Mouse (Mus musculus) forebrain, embryonic 13.5 days (tissue): ENCODE data around the gene Cda. TPM values are rescaled to one million over a fixed set of nuclear protein-coding genes. Genes with fewer than 3 reads are reported as not detected.

Source experiments
- ATAC-seq: fragments of 200-750 bp; cut with Nextera tagmentation; 2 replicates; pipeline ENCODE4 v1.8.0; 2017
- H3K27ac ChIP-seq: fragments of 300-500 bp; sonication (generic); 2 replicates; pipeline ENCODE4 v1.5.1; 2015; ENCODE audit warnings: inconsistent platforms, mild to moderate bottlenecking, moderate library complexity
- H3K27me3 ChIP-seq: fragments of 300-500 bp; sonication (generic); 2 replicates; pipeline ENCODE4 v1.6.1; 2015; ENCODE audit warnings: mild to moderate bottlenecking, inconsistent platforms
- H3K36me3 ChIP-seq: fragments of 300-500 bp; sonication (generic); 2 replicates; pipeline ENCODE4 v1.6.1; 2015; ENCODE audit warnings: mild to moderate bottlenecking, inconsistent platforms; ENCODE audit not compliant: poor library complexity, severe bottlenecking
- H3K4me1 ChIP-seq: fragments of 300-500 bp; sonication (generic); 2 replicates; pipeline ENCODE4 v1.6.1; 2015; ENCODE audit warnings: inconsistent platforms
- H3K4me2 ChIP-seq: fragments of 300-500 bp; sonication (generic); 2 replicates; pipeline ENCODE4 v1.6.1; 2015; ENCODE audit warnings: inconsistent platforms, mild to moderate bottlenecking, moderate library complexity
- H3K4me3 ChIP-seq: fragments of 300-500 bp; sonication (generic); 2 replicates; pipeline ENCODE4 v1.5.1; 2015; ENCODE audit warnings: mild to moderate bottlenecking, inconsistent platforms
- H3K9ac ChIP-seq: fragments of 300-500 bp; sonication (generic); 2 replicates; pipeline ENCODE4 v1.6.1; 2015; ENCODE audit warnings: mild to moderate bottlenecking, inconsistent platforms
- H3K9me3 ChIP-seq: fragments of 300-500 bp; sonication (generic); replicated peaks from 2 replicates; pipeline ENCODE4 v1.6.1; 2016; ENCODE audit warnings: inconsistent platforms
- WGBS: fragments of 180-500 bp; shearing (Covaris S2); methylation state at CpG from one replicate; pipeline ENCODE4 v1.1.7; 2015; 5-methylcytosine and 5-hydroxymethylcytosine counted together
- microRNA-seq: library from miRNA; unstranded; fragments of <30 nt; microRNA quantifications from one replicate; pipeline ENCODE4, GENCODE M21; 2016
- polyA plus RNA-seq: library from polyadenylated mRNA; unstranded; fragments of >200 nt; fragmentation: Nextera tagmentation; extraction: Ambion mirVana; gene quantifications from 2 replicates; pipeline ENCODE4 v1.2.1, GENCODE M21; 2015

Gene Cda
- polyA plus RNA-seq, 1 experiment from 2014 or later = 2.2 TPM

GRCm38 (mm10) chr4:138301271-138301780 is 66.5 kb downstream of the Cda start:
- Histone ChIP-seq H3K9me3 (no peaks in the 10 kb centered on the region), H3K4me1 (peaks cover 20% of the 10 kb centered on the region), H3K36me3 (no peaks in the 10 kb centered on the region), H3K27ac (no peak overlapping the region), H3K9ac (no peak overlapping the region), H3K4me2 (no peak overlapping the region), H3K27me3 (no peaks in the 10 kb centered on the region), H3K4me3 (no peak overlapping the region)
- 92% methylated on average over 10 of the region's 10 CpGs for WGBS
- no peak for ATAC-seq

- Histone ChIP-seq H3K36me3 (no peaks in the 10 kb centered on the region), H3K27me3 (no peaks in the 10 kb centered on the region), H3K4me1 (no peaks in the 10 kb centered on the region), H3K9ac (no peak overlapping the region), H3K27ac (peak overlapping the region; percentile 59), H3K4me3 (no peak overlapping the region), H3K4me2 (no peak overlapping the region), H3K9me3 (no peaks in the 10 kb centered on the region)
- no peak for ATAC-seq
- 75% methylated on average over 7 of the region's 14 CpGs for WGBS
Measured at GRCm38 (mm10) chr4:138293949-138294550, 73.7 kb downstream of the Cda start.

GRCm38 (mm10) chr4:138293261-138293948 is 74.4 kb downstream of the Cda start:
- Histone ChIP-seq H3K36me3 (no peaks in the 10 kb centered on the region), H3K9ac (no peak overlapping the region), H3K9me3 (no peaks in the 10 kb centered on the region), H3K4me2 (no peak overlapping the region), H3K27me3 (no peaks in the 10 kb centered on the region), H3K27ac (peak overlapping the region; percentile 59), H3K4me3 (no peak overlapping the region), H3K4me1 (no peaks in the 10 kb centered on the region)
- 76% methylated on average over 18 of the region's 18 CpGs for WGBS
- ATAC-seq = 0 out of 2 replicates have a peak, but pooled peaks have one; percentile 33

- 0 out of 2 replicates have a peak, but pooled peaks cover 3% of the 10 kb centered on the region for H3K27me3 ChIP-seq
- no peaks in the 10 kb centered on the region for H3K9me3 ChIP-seq
- H3K4me2 ChIP-seq = no peak overlapping the region
- H3K9ac ChIP-seq = no peak overlapping the region
- H3K4me1 ChIP-seq = no peaks in the 10 kb centered on the region
- no peak overlapping the region for H3K27ac ChIP-seq
- WGBS = 90% methylated on average over 13 of the region's 13 CpGs
- no peaks in the 10 kb centered on the region for H3K36me3 ChIP-seq
- no peak overlapping the region for H3K4me3 ChIP-seq
- no peak for ATAC-seq
Measured at GRCm38 (mm10) chr4:138292028-138292427, 75.8 kb downstream of the Cda start.

GRCm38 (mm10) chr4:138288691-138289090 is 79.1 kb downstream of the Cda start:
- H3K4me2 ChIP-seq = no peak overlapping the region
- no peak overlapping the region for H3K9ac ChIP-seq
- 83% methylated on average over 7 of the region's 7 CpGs for WGBS
- no peak overlapping the region for H3K27ac ChIP-seq
- no peak overlapping the region for H3K4me3 ChIP-seq
- H3K9me3 ChIP-seq = no peaks in the 10 kb centered on the region
- H3K4me1 ChIP-seq = no peaks in the 10 kb centered on the region
- 0 out of 2 replicates have a peak, but pooled peaks cover 3% of the 10 kb centered on the region for H3K27me3 ChIP-seq
- no peaks in the 10 kb centered on the region for H3K36me3 ChIP-seq
- no peak for ATAC-seq

Small RNA genes lying within 50 kb of the gene (microRNA-seq; reads per million reads assigned to microRNA genes)
- not detected for gene Gm27646
- gene Mir7019 = 1.1 reads per million

Other genes with a start within 250 kb of the Cda start
- 235 and 259 TPM in 2 replicates for gene Hp1bp3, start 151.7 kb downstream of the Cda start, polyA plus RNA-seq
- gene Sh2d5, start 117.6 kb downstream of the Cda start, polyA plus RNA-seq = 2.5 and 3.0 TPM in 2 replicates
- 0.59 and 0.77 TPM in 2 replicates for gene Kif17, start 117.6 kb downstream of the Cda start, polyA plus RNA-seq
- gene Ddost, start 63.3 kb downstream of the Cda start, polyA plus RNA-seq = 176 and 192 TPM in 2 replicates
- gene Pink1, start 41.7 kb downstream of the Cda start, polyA plus RNA-seq = 62.4 and 64.2 TPM in 2 replicates
- gene Fam43b, start 28.5 kb upstream of the Cda start, polyA plus RNA-seq = 0.84 and 0.96 TPM in 2 replicates
- gene Mul1, start 66.7 kb upstream of the Cda start, polyA plus RNA-seq = 18.6 and 19.2 TPM in 2 replicates
- 6.6 and 6.9 TPM in 2 replicates for gene Camk2n1, start 86.3 kb upstream of the Cda start, polyA plus RNA-seq